ENCODE assay signal across 17 mouse cellular contexts in genomic region chr15:79562417-79562816, GRCm38 (mm10). TPM values are rescaled to one million over a fixed set of nuclear protein-coding genes. Genes with fewer than 3 reads are reported as not detected.
DNase-seq lines count a peak whose midpoint lies in the region; ATAC-seq and TF ChIP-seq lines count a peak whose summit lies in the region.
"Had no signal": no experiment of that assay in that cellular context is flagged by ENCODE, and none has a peak within 500 bp of the region (broad histone marks: within the 10 kb centered on the region; RNA-seq: fewer than 3 reads in every experiment).

No protein-coding gene starts in this region.

- no peak overlapping the region for H3K4me3 ChIP-seq in heart, embryonic 13.5 days
- no peak overlapping the region for H3K4me3 ChIP-seq in midbrain, embryonic 13.5 days (replicated peaks)
- H3K4me3 ChIP-seq in hindbrain, postnatal 0 days (ENCODE audit: low read length), result no peak overlapping the region
- H3K4me3 ChIP-seq in limb, embryonic 10.5 days, result no peak overlapping the region
- H3K4me3 ChIP-seq: gastrocnemius, adult 2 months; hindbrain, embryonic 13.5 days; neural tube, embryonic 12.5 days had no signal

- H3K9me3 ChIP-seq in heart, embryonic 13.5 days, result no peaks in the 10 kb centered on the region
- no peaks in the 10 kb centered on the region for H3K9me3 ChIP-seq in midbrain, embryonic 13.5 days
- H3K9me3 ChIP-seq in hindbrain, postnatal 0 days (ENCODE audit: low read length), result no peaks in the 10 kb centered on the region
- no peaks in the 10 kb centered on the region for H3K9me3 ChIP-seq in limb, embryonic 10.5 days (replicated peaks)
- H3K9me3 ChIP-seq: G1E; hindbrain, embryonic 13.5 days; neural tube, embryonic 12.5 days had no signal

- no peak for DNase-seq in heart, postnatal 10 days
- peak; percentile 90 for DNase-seq in brain, adult 2 months (ENCODE audit: low read depth, low spot score)
- DNase-seq in frontal cortex, postnatal 25 days (ENCODE audit: low spot score in 2 of 2), result peak; percentile 16 to 28
- DNase-seq in left cerebral cortex, postnatal 14 days (ENCODE audit: low spot score in 2 of 2), result peak; percentile 66 to 82
- no peak for DNase-seq in hindbrain, postnatal 0 days (ENCODE audit: low spot score)
- DNase-seq in limb, embryonic 10.5 days (ENCODE audit: low spot score), result no peak
- DNase-seq: adrenal gland, postnatal 25 days; gastrocnemius, adult 2 months; kidney, adult 8-10 months; midbrain, embryonic 14.5 days had no signal

- intact Hi-C loops in heart, postnatal 10 days (cut with DNase I), result no loop called here
- intact Hi-C loops in left cerebral cortex, postnatal 14 days (cut with DNase I), result loop anchor here (5.0 kb wide), 1 partner anchor 45 kb away; the partner anchor contains the start of gene Dmc1

- no peak overlapping the region for H3K9ac ChIP-seq in heart, embryonic 13.5 days
- no peak overlapping the region for H3K9ac ChIP-seq in midbrain, embryonic 13.5 days (replicated peaks)
- no peak overlapping the region for H3K9ac ChIP-seq in hindbrain, postnatal 0 days (replicated peaks; ENCODE audit: low read length)
- H3K9ac ChIP-seq: hindbrain, embryonic 13.5 days; liver, embryonic 14.5 days; neural tube, embryonic 12.5 days had no signal

- no peaks in the 10 kb centered on the region for H3K36me3 ChIP-seq in heart, embryonic 13.5 days
- no peaks in the 10 kb centered on the region for H3K36me3 ChIP-seq in midbrain, embryonic 13.5 days
- no peaks in the 10 kb centered on the region for H3K36me3 ChIP-seq in hindbrain, postnatal 0 days (ENCODE audit: insufficient read depth, low read length)
- H3K36me3 ChIP-seq in limb, embryonic 10.5 days, result no peaks in the 10 kb centered on the region
- H3K36me3 ChIP-seq: G1E; hindbrain, embryonic 13.5 days; neural tube, embryonic 12.5 days had no signal

- H3K27me3 ChIP-seq in heart, embryonic 13.5 days (replicated peaks), result no peaks in the 10 kb centered on the region
- H3K27me3 ChIP-seq in midbrain, embryonic 13.5 days, result no peaks in the 10 kb centered on the region
- H3K27me3 ChIP-seq in hindbrain, postnatal 0 days (ENCODE audit: insufficient read depth, low read length), result no peaks in the 10 kb centered on the region
- H3K27me3 ChIP-seq in limb, embryonic 10.5 days (ENCODE audit: low read depth, poor library complexity, severe bottlenecking), result no peaks in the 10 kb centered on the region
- H3K27me3 ChIP-seq: hindbrain, embryonic 13.5 days; neural tube, embryonic 12.5 days had no signal

- peak overlapping the region; percentile 42 for H3K4me2 ChIP-seq in heart, embryonic 13.5 days
- H3K4me2 ChIP-seq in midbrain, embryonic 13.5 days (replicated peaks), result no peak overlapping the region
- H3K4me2 ChIP-seq in hindbrain, postnatal 0 days (ENCODE audit: low read depth, low read length), result no peak overlapping the region
- H3K4me2 ChIP-seq: hindbrain, embryonic 13.5 days; neural tube, embryonic 12.5 days had no signal

- no peak for ATAC-seq in heart, embryonic 13.5 days (ENCODE audit: extremely low read depth, insufficient number of reproducible peaks, low FRiP score, low TSS enrichment)
- ATAC-seq in midbrain, embryonic 13.5 days, result no peak
- ATAC-seq in hindbrain, postnatal 0 days, result no peak

- TF ChIP-seq CTCF in hindbrain, postnatal 0 days (IDR thresholded peaks at IDR 0.05; ENCODE audit: low read depth), result no peak

- H3K27ac ChIP-seq in heart, embryonic 13.5 days (replicated peaks), result peak overlapping the region; percentile 46
- no peak overlapping the region for H3K27ac ChIP-seq in midbrain, embryonic 13.5 days
- H3K27ac ChIP-seq in hindbrain, postnatal 0 days, result no peak overlapping the region
- no peak overlapping the region for H3K27ac ChIP-seq in limb, embryonic 10.5 days
- H3K27ac ChIP-seq: gastrocnemius, adult 2 months; hindbrain, embryonic 13.5 days; liver, embryonic 14.5 days; neural tube, embryonic 12.5 days had no signal

- WGBS in heart, embryonic 13.5 days, result 50% methylated on average over 9 of the region's 9 CpGs
- WGBS in midbrain, embryonic 13.5 days, result 90% methylated on average over 9 of the region's 9 CpGs
- 83% methylated on average over 9 of the region's 9 CpGs for WGBS in hindbrain, postnatal 0 days
- WGBS in limb, embryonic 10.5 days, result 91% methylated on average over 9 of the region's 9 CpGs

- H3K4me1 ChIP-seq in heart, embryonic 13.5 days, result peaks cover 16% of the 10 kb centered on the region
- H3K4me1 ChIP-seq in midbrain, embryonic 13.5 days (replicated peaks), result no peaks in the 10 kb centered on the region
- no peaks in the 10 kb centered on the region for H3K4me1 ChIP-seq in hindbrain, postnatal 0 days (ENCODE audit: insufficient read depth, low read length)
- no peaks in the 10 kb centered on the region for H3K4me1 ChIP-seq in limb, embryonic 10.5 days
- H3K4me1 ChIP-seq: hindbrain, embryonic 13.5 days; neural tube, embryonic 12.5 days had no signal

RNA-seq across cellular contexts. Expression of gene Ddx17, which starts 15.9 kb away (rescaled TPM):
- polyA plus RNA-seq in heart, embryonic 13.5 days (2015; fragmentation: Nextera tagmentation; extraction: Ambion mirVana), result 26.9 and 28.8 TPM in 2 replicates
- 100 to 1,000 TPM; 186 to 188 TPM for total RNA-seq in heart, postnatal 10 days (2021)
- 100 to 1,000 TPM; 363 to 364 TPM for total RNA-seq in left cerebral cortex, postnatal 14 days (2021)
- polyA plus RNA-seq in midbrain, embryonic 13.5 days (2015; fragmentation: Nextera tagmentation; extraction: Ambion mirVana), result 66.4 and 71.4 TPM in 2 replicates
- total RNA-seq in hindbrain, postnatal 0 days (2014; rRNA removed), result 291 and 334 TPM in 2 replicates
- polyA plus RNA-seq in hindbrain, postnatal 0 days (2015; fragmentation: Nextera tagmentation; extraction: Ambion mirVana), result 33.5 and 34.2 TPM in 2 replicates
- 44.9 and 51.4 TPM in 2 replicates for polyA plus RNA-seq in limb, embryonic 10.5 days (2016; fragmentation: Nextera tagmentation; extraction: Ambion mirVana)

RNA-seq across cellular contexts. Expression of gene Dmc1, which starts 42.5 kb away (rescaled TPM):
- polyA plus RNA-seq in heart, embryonic 13.5 days (2015; fragmentation: Nextera tagmentation; extraction: Ambion mirVana), result 1.2 and 1.9 TPM in 2 replicates
- total RNA-seq in heart, postnatal 10 days (2021), result 1 to 10 TPM in 1 of 2 experiments, under 1 TPM in 1; 0.69 to 1.2 TPM
- under 1 TPM; 0.59 to 0.87 TPM for total RNA-seq in left cerebral cortex, postnatal 14 days (2021)
- polyA plus RNA-seq in midbrain, embryonic 13.5 days (2015; fragmentation: Nextera tagmentation; extraction: Ambion mirVana), result 0.75 and 1.0 TPM in 2 replicates
- total RNA-seq in hindbrain, postnatal 0 days (2014; rRNA removed), result 0.36 and 0.37 TPM in 2 replicates
- polyA plus RNA-seq in hindbrain, postnatal 0 days (2015; fragmentation: Nextera tagmentation; extraction: Ambion mirVana), result 1.1 and 1.4 TPM in 2 replicates
- 0.55 and 1.7 TPM in 2 replicates for polyA plus RNA-seq in limb, embryonic 10.5 days (2016; fragmentation: Nextera tagmentation; extraction: Ambion mirVana)
- total RNA-seq: G1E; gastrocnemius, adult 2 months had no signal
- polyA plus RNA-seq: C2C12, G1E had no signal

RNA-seq across cellular contexts. Expression of gene Kdelr3, which starts 46.2 kb away (rescaled TPM):
- polyA plus RNA-seq in heart, embryonic 13.5 days (2015; fragmentation: Nextera tagmentation; extraction: Ambion mirVana), result 69.8 and 72.1 TPM in 2 replicates
- total RNA-seq in heart, postnatal 10 days (2021), result 10 to 100 TPM; 21.4 to 24.2 TPM
- 1 to 10 TPM; 1.3 to 1.6 TPM for total RNA-seq in left cerebral cortex, postnatal 14 days (2021)
- 6.0 and 8.3 TPM in 2 replicates for polyA plus RNA-seq in midbrain, embryonic 13.5 days (2015; fragmentation: Nextera tagmentation; extraction: Ambion mirVana)
- 6.4 and 9.6 TPM in 2 replicates for total RNA-seq in hindbrain, postnatal 0 days (2014; rRNA removed)
- 8.1 and 9.5 TPM in 2 replicates for polyA plus RNA-seq in hindbrain, postnatal 0 days (2015; fragmentation: Nextera tagmentation; extraction: Ambion mirVana)
- polyA plus RNA-seq in limb, embryonic 10.5 days (2016; fragmentation: Nextera tagmentation; extraction: Ambion mirVana), result 4.2 and 9.4 TPM in 2 replicates
- polyA plus RNA-seq: G1E had no signal

RNA-seq across cellular contexts. Expression of gene Kcnj4, which starts 57.4 kb away (rescaled TPM):
- polyA plus RNA-seq in heart, embryonic 13.5 days (2015; fragmentation: Nextera tagmentation; extraction: Ambion mirVana), result 0.19 and 0.21 TPM in 2 replicates
- under 1 TPM; 0.27 to 0.31 TPM for total RNA-seq in heart, postnatal 10 days (2021)
- 100 to 1,000 TPM; 166 to 177 TPM for total RNA-seq in left cerebral cortex, postnatal 14 days (2021)
- not detected in 2 replicates for polyA plus RNA-seq in midbrain, embryonic 13.5 days (2015; fragmentation: Nextera tagmentation; extraction: Ambion mirVana)
- 0.50 and 0.94 TPM in 2 replicates for total RNA-seq in hindbrain, postnatal 0 days (2014; rRNA removed)
- not detected in 2 replicates for polyA plus RNA-seq in hindbrain, postnatal 0 days (2015; fragmentation: Nextera tagmentation; extraction: Ambion mirVana)
- polyA plus RNA-seq in limb, embryonic 10.5 days (2016; fragmentation: Nextera tagmentation; extraction: Ambion mirVana), result not detected in 2 replicates
- polyA plus RNA-seq: G1E; hindbrain, embryonic 13.5 days; liver, embryonic 14.5 days; midbrain, embryonic 14.5 days; neural tube, embryonic 12.5 days had no signal

Comparison
In these comparisons a context has a peak if more than half of its experiments do, and no peak if none do; other contexts are left out.
1. DNase-seq: peak in brain, adult 2 months (single experiment), frontal cortex, postnatal 25 days (2 of 2) and left cerebral cortex, postnatal 14 days (2 of 2); none in heart, postnatal 10 days (0 of 2), hindbrain, postnatal 0 days (single experiment) and limb, embryonic 10.5 days (single experiment).